Mouse (Mus musculus) heart, adult 8-10 months (tissue): ENCODE results near the gene Fam117a. TPM values are rescaled to one million over a fixed set of nuclear protein-coding genes. Genes with fewer than 3 reads are reported as not detected.

ENCODE experiments used
- DNase-seq: peaks from one replicate; pipeline ENCODE4 v3.0.0; 2022; ENCODE audit warnings: low spot score
- total RNA-seq, 4 experiments: library from RNA; stranded (reverse); gene quantifications; 2 replicates each; pipeline ENCODE4 v1.2.4; 2022

The Fam117a gene
- total RNA-seq, result 1 to 10 TPM; 5.1 to 6.6 (median 6.0) TPM

DNA sequence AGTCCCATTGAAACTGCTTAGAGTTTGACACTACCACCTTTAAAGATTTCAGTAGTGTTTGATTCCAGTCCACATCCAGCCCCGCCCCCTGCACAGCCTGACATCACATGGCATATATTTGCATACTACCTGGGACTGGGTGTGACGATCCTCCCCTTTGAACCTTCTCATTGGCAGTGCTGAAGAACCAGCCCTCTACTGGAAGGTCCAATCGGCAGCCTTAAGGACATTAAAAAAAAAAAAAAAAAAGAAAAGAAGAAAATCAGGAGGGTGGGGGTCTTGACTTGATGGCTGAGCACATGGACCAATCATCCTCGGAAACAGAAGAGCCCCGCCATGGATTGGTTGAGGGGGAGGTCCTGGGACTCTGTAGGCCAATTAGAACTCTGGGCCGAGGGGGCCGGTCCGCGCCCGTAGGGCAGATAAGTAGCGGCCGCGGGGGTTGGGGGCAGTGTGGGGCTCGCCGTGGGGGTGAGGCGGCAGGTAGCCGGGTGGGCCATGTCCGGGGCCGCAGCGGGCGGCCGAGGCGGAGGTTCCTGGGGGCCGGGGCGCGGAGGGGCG, at the start of gene Fam117a:
Gene Fam117a, plus strand, starts transcription at position 451 of the 561 bp plus-strand sequence.
- peak; percentile 82 for DNase-seq

DNA sequence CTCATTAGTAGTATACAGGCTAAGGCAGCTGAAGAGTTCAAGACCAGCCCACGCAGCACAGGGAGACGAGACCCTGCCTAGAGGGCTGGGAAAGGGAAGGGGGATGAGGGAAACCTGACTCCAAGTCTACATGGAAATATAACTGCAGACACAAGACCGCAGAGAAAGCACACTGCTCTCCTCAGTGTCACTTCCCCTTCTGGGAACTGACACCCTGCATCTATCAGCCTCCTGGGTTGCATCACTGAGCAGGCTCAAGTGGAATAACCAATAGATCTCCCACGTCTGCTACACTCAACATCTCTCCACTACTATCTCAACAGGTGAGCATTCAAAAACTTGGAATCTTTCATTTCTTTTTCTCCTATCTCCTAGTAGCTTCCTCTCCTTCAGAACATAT, 44.8 kb upstream of the Fam117a start:
- no peak for DNase-seq

DNA sequence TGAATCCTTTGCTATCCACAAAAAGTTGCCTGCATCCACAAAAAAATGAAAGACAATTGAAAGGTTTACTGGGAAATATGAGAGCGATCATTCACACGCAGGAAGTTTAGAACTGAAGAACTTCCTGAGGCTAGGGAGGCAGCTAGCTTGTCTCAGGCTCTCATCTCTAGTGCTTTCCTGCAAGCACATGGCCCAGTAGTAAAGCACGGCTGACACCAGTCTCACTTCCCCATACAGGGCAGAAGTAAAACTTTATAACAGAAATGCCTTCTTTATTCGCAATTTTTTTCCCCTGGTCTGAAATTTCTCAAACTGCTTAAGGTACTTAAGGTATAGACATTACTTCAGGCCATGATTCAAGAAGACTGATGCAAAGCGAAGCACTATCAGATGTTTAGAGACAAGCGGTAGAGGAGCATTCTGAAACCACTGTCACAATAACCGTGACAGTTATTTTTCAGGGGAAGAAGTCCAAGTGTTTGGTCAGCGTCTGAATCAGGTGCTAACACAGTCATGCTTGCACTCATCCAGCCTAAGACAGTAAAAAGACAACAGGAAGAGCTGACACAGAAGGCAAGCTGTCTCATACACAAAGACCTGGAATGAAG, 43.7 kb upstream of the Fam117a start:
- no peak for DNase-seq

DNA sequence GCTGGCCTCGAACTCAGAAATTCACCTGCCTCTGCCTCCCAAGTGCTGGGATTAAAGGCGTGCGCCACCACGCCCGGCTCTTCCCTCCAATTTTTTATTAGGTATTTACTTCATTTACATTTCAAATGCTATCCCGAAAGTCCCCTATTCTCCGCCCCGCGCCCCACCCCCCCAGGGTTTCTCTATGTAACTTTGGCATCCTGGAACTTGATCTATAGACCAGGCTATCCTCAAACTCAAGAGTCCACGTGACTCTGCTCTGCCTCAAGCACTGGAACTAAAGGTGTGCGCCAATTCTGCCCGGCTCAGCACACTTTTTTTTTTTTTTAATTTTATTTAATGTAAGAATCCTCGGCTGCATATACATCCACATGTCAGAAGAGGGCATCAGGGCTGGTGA, 41.1 kb upstream of the Fam117a start:
- DNase-seq, result no peak

DNA sequence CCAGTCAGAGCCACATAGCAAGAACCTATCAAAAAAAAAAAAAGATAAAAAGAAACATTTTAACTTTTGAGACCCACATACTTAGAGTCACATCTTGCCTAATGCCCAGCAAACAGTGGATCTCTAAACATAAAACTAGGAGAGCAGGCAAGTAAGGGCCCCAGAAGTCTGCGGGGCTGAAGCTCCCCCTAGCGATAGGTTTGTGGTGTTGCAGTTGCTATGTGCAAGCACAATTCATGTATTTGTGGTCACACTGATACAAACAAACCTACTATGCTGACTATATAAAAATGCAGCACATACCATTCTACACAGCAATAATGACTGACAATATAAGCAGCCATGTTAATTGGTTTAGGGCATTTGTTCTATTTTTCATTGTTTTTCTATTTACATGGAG, 38.7 kb upstream of the Fam117a start:
- no peak for DNase-seq

DNA sequence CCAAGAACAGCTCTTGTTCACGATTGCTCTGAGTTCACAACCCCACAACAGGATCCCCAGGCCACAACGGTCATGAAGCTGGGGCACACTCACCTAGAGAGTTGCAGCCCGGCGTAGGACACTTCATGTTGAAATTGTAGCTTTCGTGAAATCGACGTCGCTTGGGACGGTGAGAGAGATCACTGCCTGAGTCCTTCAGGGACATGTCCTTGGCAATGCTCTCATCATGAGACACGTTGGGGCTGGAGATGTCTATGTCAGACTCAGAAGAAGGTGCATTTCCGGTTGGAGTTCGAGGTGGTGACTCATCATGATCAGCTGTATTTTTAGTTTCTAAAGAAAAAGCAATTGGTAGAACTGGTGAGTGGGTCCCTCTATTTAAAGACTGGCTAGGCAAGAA, 36.9 kb upstream of the Fam117a start:
- no peak for DNase-seq

DNA sequence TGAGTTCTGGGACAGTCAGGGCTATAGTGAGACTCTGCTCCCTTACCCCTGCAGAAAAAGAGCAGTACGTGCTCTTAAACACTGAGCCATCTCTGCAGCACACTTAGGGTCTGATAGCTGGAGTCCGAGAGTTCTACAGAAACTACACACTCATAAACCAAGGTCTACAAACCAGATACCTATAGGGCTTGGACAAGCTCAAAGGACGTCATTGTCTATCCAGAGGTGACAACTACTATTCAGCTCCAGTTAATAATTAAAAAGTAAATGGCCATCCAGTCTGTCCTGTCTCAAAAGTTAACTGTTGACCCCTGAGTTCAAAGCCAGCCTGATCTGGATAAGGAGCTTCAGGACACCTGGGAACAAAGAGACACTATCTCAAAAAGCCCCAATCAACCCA, 35.0 kb upstream of the Fam117a start:
- DNase-seq, result no peak

DNA sequence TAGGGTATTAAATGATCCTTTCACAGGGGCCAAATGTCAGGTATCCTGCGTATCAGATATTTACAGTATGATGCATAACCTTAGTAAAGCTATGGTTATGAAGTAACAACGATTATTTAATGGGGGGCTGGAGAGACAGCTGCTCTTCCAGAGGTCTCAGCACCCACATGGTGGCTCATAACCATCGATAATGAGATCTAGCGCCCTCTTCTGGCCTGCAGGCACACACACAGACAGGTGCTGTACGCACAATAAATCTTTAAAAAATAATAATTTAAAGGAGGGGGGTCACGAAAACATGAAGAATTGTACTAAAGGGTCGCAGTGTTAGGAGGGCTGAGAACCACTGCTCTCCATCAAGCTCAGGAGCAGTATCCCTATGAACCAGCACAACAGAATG, 31.2 kb upstream of the Fam117a start:
- no peak for DNase-seq

DNA sequence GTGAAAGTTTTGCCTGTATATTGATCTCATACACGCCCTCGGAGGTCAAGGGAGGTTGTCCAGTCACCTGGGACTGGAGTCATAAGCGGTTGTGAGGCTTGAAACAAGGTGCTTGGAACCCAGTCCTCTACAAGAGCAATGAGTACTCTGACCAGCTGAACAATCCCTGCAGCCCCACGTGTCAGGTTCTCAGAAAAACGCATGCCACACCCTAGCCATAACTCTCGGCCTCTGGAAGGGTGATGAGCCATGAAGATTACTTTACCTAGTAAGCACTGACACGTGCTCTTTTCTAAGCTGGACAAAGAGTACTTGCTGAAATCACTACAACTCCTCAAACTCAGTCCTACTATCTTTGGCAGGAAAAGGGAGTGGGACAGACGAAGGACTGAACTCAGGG, 29.3 kb upstream of the Fam117a start:
- DNase-seq, result no peak

DNA sequence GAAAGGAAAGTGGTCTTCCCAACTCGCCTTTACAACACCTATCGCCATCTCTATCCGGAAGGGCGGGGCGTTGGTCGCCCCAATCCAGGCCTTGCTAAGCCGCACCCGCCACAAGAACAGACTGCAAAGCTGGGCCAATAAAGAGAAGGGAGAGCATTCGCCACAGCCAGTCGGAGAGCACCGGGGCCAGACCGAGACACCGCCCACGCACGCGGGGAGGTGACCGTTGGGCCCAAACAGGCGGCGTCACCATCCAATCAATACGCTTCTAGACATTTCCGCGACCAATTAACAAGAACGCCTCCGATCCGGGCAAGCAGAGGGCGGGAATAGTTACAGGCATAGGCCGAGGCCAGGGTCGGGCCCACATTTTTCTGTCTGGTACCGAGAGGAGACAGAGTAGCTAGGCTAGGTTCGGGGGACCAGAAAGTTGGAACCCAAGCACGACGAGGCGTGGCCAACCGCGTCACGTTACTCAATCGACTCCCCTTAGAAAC, 27.3 kb upstream of the Fam117a start:
- peak; percentile 98 for DNase-seq

DNA sequence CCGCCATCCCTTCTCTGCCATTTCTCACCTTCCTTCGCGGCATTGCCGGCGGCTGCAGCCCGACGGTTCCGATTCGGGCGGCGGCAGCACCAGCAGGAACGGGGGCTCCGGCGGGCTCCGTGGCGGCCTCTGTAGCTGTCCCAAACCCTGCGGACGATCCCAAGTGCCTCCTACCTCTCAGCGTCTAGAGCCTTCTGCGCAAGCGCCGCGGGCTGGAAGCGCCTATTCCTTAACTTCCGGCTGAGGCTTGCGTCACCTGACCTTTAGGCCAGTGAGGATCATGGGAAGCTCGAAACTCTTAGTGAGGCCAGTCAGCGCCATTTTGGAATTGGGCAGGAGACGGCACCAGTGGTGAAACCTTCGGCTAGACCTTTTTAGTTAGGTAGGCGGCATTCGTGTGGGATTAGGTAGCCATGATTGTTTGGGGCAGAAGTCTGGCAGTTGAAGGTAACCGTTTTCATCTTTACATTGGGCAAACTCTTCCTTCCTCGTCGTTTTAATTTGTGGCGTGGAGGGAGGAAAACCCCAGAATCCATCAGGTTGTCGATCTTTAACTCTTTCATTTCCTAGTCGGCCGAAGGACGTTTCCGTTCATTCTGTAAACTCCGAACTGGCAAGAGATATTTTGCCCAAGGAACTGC, 26.7 kb upstream of the Fam117a start, which contains the start of gene Kat7:
Gene Kat7, minus strand, starts transcription at position 240 of the 641 bp plus-strand sequence.
- peak; percentile 99 for DNase-seq

DNA sequence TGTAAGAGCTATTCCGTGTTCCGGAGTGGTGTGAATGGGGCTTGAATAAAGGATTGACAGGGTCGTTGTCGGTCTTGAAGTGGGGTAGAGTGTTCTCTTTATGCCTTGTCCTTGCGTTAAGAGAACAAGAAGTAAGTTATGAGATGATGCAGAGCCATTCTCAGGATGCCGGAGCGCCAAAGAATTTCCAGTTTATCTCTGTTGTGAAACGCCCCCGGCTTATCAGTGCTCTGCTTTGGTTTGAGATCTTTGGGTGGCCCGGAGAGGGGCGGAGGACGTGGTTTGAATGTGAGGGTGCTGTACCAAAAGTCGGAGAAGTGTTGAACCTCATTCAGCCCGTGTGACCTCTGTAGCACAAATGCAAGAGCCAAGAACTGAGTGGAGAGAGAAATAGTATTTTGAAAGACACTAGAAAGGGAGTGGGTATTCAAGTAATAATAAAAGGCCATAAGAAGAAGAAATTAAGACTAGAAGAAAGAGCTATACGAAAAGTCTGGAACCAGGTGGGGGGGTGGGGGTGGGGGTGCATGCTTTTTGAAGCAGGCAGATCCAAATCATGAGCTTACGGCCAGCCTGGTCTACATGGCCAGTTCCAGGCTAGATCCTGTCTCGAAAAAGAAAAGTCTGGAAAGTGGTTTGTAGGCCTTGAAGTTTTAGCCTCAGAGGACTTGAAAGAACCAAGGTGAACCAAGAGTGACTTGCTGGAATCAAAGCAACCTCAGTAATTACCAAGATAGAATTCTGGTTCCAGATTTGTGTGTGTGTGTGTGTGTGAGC, 26.0 kb upstream of the Fam117a start:
- DNase-seq, result no peak

DNA sequence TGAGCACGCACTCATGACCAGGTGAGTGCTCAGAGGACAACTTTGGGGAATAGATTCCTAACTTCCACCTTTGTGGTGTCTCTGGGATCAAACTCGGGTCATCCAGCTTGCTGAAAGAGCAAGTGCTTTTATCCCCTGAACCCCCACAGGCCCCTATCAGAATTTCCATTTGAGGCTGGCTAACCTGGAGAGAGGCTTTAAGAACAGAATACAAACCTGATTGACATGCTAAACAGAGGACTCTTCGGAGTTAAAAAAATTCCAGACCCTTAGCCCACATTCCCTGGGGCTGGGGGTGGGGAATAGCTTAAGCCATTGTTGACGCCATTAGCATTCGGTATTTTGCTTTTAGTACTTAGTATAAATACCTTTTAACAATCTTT, 25.4 kb upstream of the Fam117a start:
- DNase-seq, result no peak

DNA sequence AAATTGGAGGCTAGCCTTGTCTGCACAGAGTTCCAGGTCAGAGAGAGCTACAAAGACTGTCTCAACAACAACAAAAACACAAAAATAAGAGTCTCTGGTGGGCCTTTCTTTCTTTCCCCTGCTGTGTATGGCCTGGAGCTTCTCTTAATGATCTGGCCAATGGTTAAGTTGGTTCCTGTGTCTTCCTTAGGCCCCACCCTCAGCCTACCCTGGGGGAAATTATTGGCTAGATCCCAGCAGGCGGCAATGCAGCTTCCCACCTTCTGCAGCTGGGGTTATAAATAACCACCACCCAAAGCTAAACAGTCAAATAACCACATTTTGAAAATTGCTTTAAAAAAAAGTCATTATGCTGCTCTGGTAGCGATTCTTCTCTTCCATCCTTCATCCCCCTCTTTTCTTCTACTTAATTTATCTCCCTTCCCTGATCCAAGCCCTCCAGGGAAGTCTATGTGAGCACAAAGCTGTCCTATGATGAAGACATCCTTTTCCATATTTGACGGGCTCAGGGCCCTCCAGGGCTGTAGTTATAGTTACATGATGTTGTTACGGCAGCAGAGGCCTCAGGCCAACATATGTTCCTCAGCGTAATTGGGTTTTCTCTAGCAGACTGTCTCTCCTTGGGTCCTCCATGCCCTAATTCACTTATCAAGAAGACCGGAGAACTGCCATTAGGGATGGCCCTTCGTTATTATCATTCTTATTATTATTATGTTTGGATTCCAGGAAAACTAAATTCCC, 21.4 kb upstream of the Fam117a start:
- no peak for DNase-seq

DNA sequence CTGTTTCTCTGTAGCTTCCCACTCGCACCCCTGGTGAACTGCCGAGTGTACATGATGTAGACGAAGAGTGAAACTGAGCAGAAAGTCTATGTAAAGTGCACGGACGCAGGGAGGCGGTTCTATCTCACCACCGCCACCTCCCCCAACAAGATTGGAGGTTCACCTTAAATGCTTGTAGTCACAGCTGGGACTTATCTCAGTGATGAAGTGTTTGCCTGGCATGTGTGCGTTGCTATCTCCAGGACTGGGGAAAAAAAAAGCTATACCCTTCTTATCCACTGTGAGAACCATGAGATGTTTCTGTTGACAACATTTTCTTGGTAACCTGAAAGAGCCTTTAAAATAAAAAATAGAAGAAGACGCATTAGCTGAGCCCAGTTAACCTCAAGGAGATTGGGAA, 18.7 kb upstream of the Fam117a start:
- no peak for DNase-seq

DNA sequence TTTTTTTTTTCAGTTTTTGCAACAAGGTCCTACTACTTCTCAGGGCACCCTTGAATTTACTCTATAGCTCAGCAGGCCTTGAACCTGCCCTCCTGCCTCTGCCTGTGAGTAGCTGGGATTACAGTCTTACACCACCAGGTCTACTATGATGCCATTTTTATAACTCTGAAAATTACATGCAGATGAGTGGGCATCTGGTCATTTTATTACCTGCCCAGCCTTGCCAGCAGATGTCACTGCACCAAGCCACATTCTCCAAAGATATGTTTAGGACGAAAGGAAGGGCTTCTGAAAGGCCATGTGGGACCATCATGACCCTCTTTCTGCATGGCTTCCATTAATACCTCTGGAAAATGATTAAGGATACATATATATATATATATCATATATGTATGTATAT, 17.3 kb upstream of the Fam117a start:
- no peak for DNase-seq

DNA sequence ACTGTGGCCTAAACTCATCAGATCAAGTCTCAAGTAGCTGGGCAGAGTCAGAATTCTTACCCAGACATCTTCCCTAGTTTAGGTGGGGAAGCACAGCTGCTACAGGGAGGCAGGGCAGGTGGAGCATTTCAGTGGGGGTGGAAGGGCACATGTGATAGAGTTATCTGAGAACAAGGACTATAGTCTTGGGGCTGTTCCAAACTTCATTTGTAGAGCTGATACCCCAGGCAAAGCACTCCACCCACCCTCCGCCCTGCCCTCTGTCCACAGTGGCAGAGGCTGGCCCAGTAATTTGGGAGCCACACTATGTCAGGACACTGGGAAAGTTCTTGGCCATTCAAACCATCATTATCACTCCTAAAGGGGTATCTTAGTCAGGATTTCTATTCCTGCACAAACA, 16.8 kb upstream of the Fam117a start:
- no peak for DNase-seq

DNA sequence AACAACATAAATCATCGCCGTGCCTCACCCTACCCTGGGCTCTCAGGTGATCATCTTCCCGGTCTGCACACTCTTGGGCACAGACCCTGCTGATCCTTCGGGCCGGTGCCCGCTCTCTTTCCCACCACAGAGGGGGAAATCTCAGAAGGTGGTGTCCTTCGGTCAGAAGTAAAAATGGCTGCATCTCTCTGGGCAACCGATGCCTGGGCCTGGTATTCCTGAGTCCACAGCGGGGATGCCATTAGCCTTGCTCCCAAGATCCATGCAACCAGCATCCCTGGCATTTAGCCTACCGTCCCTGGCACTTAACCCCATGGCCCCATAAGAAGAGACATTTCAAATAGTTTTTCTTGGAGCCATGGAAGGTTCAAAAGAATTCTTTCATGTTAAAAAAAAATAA, 12.6 kb upstream of the Fam117a start:
- DNase-seq, result no peak

DNA sequence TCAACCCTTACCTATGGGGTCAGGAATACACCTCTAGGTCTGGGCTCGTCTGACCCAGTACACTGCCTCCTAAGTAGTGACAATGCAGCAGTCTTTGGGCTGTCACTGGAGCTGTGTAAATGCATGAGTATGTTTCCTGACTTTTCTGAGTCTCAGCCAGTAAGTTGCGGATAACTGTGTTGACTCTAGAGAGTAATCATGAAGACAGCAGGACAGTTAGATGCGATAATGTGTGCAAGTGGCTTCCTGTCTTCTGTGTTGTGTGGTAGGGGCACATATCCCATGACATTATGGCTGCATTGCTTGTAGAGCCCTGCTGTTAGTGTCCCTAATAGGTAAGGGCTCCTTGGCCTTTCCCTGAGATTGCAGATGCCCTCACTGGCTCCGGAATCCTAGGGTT, 11.0 kb upstream of the Fam117a start:
- no peak for DNase-seq

DNA sequence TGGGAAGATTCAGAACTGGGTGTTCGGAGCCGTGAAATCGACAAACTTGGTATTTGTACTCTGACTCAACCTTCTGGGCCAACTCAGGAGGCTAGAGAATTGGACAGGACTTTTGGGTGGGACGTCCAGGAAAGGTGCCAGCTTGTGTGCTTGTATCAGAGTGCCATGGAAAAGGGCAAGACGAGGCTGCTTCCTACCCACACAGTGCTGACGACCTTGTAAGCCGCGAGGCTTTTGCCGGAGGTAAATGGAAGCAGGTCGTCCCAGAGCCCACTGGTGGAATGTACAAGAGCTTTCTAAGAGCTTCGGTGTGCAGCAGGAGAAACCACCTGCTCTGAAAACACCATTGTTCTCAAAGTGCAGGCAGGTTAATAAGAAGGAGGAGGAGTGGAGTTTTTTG, 10.6 kb upstream of the Fam117a start:
- DNase-seq, result no peak

DNA sequence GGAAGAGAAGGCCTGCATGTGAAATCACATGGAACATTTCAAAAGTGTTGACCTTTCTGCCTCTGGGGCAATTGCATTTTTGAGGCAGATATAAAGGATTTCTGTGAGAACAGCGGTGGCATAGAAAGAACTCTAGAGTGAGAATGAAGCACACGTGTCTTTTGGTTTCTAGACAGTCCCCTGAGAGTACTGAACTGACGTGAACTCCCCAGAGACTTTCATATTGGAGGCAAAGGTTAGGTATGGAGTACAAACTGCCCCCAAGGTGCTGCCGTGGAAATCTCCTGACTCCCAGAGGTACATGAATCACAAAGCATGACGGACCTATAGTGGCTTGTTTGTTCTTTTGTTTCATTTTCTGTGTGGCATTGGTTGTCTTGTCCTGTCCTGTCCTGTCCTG, 8.2 kb upstream of the Fam117a start:
- no peak for DNase-seq

DNA sequence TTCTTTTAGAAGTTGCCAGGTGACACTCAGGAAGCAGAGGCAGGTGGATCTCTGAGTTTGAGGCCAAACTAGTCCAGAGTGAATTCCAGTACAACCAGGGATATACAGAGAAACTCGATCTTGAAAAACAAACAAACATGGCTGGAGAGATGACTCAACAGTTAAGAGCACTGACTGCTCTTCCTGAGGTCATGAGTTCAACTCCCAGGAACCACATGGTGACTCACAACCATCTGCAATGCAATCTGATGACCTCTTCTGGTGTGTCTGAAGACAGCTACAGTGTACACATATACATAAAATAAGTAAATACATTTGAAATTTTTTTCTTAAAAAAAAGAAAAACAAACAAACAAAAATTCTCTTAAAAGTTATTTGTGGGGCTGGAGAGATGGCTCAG, 6.2 kb upstream of the Fam117a start:
- no peak for DNase-seq
